Mouse (Mus musculus) forebrain, embryonic 15.5 days (tissue): ENCODE measurements around the gene Klhl18. TPM values are rescaled to one million over a fixed set of nuclear protein-coding genes. Genes with fewer than 3 reads are reported as not detected.
"Not testable (repeated sequence)": the region's sequence is repeated elsewhere in the genome, so short reads cannot be mapped to it uniquely, and the experiment has no call there.

Source experiments
- ATAC-seq: fragments of 200-750 bp; cut with Nextera tagmentation; replicated peaks from 2 replicates; pipeline ENCODE4 v1.8.0; 2017; ENCODE audit warnings: mild to moderate bottlenecking, moderate TSS enrichment, moderate library complexity
- H3K27ac ChIP-seq: fragments of 300-500 bp; sonication (generic); replicated peaks from 2 replicates; pipeline ENCODE4 v1.5.1; 2015; ENCODE audit warnings: mild to moderate bottlenecking, inconsistent platforms
- H3K27me3 ChIP-seq: fragments of 300-500 bp; sonication (generic); 2 replicates; pipeline ENCODE4 v1.6.1; 2015; ENCODE audit warnings: inconsistent platforms
- H3K36me3 ChIP-seq: fragments of 300-500 bp; sonication (generic); 2 replicates; pipeline ENCODE4 v1.6.1; 2015; ENCODE audit warnings: mild to moderate bottlenecking, inconsistent platforms
- H3K4me1 ChIP-seq: fragments of 300-500 bp; sonication (generic); 2 replicates; pipeline ENCODE4 v1.6.1; 2015; ENCODE audit warnings: inconsistent platforms
- H3K4me2 ChIP-seq: fragments of 300-500 bp; sonication (generic); replicated peaks from 2 replicates; pipeline ENCODE4 v1.6.1; 2015; ENCODE audit warnings: mild to moderate bottlenecking, inconsistent platforms
- H3K4me3 ChIP-seq: fragments of 300-500 bp; sonication (generic); 2 replicates; pipeline ENCODE4 v1.5.1; 2015; ENCODE audit warnings: mild to moderate bottlenecking, inconsistent platforms
- H3K9ac ChIP-seq: fragments of 300-500 bp; sonication (generic); replicated peaks from 2 replicates; pipeline ENCODE4 v1.6.1; 2015; ENCODE audit warnings: mild to moderate bottlenecking, inconsistent platforms
- H3K9me3 ChIP-seq: fragments of 300-500 bp; sonication (generic); 2 replicates; pipeline ENCODE4 v1.6.1; 2016; ENCODE audit warnings: inconsistent platforms
- WGBS: fragments of 180-500 bp; shearing (Covaris S2); methylation state at CpG from one replicate; pipeline ENCODE4 v1.1.7; 2015; ENCODE audit warnings: mixed read lengths; 5-methylcytosine and 5-hydroxymethylcytosine counted together
- polyA plus RNA-seq: library from polyadenylated mRNA; unstranded; fragments of >200 nt; fragmentation: Nextera tagmentation; extraction: Ambion mirVana; gene quantifications from 2 replicates; pipeline ENCODE4 v1.2.1, GENCODE M21; 2015

Gene Klhl18
- polyA plus RNA-seq, 1 experiment from 2014 or later, result 14.0 TPM

DNA sequence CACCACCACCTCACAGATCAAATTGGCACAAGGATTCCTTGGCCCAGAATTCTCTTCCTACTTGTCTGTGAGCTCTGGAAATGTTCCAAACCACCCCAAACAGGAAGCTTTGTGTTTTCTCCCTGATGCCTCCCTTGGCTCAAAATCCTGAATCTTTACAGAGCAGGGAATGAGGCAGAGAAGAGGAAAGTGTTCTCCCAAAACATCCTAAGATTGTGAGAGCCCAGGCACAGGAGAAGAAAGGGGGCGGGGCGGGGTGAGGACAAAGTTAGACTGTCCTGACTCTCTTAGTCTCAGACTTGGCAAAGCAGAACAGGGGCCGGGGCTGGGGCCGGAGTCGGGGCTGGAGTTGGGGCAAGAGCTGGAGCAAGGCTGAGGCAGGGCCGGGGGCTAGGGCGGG is 63.6 kb downstream of the Klhl18 start:
- H3K27me3 ChIP-seq, result no peaks in the 10 kb centered on the region
- no peak overlapping the region for H3K9ac ChIP-seq
- no peak overlapping the region for H3K4me3 ChIP-seq
- H3K36me3 ChIP-seq, result no peaks in the 10 kb centered on the region
- no peak for ATAC-seq
- H3K4me2 ChIP-seq, result no peak overlapping the region
- no peak overlapping the region for H3K27ac ChIP-seq
- WGBS, result 63% methylated on average over 7 of the region's 7 CpGs
- peaks cover 7% of the 10 kb centered on the region for H3K4me1 ChIP-seq
- H3K9me3 ChIP-seq, result no peaks in the 10 kb centered on the region

DNA sequence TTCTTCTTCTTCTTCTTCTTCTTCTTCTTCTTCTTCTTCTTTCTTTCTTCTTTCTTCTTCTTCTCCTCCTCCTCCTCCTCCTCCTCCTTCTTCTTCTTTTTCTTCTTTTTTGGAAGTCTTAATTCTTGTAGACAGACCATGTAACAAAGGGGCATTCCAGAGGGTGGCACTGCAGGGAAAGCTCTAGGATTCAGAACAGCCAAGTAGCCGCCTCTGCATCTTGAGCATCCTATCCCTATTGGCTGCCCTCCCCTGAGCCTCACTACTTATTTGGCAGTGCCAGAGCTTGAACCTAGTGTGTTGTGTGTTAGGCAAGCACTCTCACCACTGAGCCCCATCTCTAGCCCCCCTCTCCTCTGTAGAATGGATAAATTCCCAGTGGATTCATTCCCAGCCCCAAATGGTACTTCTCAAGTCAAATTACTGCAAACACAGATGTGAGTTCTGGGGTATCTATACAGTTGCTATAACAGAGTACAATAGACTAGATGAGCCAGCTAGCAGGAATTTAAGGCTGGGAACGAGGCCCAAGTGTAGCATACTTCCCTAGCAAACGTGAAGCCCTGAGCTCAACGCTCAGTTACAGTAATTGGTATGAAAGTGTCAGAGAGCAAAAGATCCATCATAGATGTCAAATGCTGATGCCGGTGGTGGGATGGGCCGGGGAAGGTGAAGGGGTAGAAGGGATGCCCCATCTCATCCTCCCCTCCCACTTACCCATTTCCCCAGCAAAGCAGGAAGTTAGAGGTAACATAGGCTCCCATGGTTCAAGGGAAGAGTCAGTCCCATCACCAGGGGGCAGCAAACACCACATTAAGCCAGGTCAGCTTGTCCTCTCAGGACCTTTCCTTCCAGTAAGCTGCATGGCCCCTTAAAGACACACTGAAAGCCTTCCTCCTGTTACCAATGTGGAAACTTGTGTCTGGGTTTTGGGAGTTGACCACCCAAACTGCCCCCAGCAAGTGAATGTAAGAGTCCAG is 65.3 kb downstream of the Klhl18 start:
- H3K4me2 ChIP-seq, result no peak overlapping the region
- no peaks in the 10 kb centered on the region for H3K36me3 ChIP-seq
- H3K9me3 ChIP-seq, result no peaks in the 10 kb centered on the region
- WGBS, result 42% methylated on average over 6 of the region's 6 CpGs
- H3K4me1 ChIP-seq, result peaks cover 19% of the 10 kb centered on the region
- H3K27me3 ChIP-seq, result no peaks in the 10 kb centered on the region
- H3K4me3 ChIP-seq, result no peak overlapping the region
- H3K27ac ChIP-seq, result no peak overlapping the region
- no peak overlapping the region for H3K9ac ChIP-seq
- ATAC-seq, result no peak

DNA sequence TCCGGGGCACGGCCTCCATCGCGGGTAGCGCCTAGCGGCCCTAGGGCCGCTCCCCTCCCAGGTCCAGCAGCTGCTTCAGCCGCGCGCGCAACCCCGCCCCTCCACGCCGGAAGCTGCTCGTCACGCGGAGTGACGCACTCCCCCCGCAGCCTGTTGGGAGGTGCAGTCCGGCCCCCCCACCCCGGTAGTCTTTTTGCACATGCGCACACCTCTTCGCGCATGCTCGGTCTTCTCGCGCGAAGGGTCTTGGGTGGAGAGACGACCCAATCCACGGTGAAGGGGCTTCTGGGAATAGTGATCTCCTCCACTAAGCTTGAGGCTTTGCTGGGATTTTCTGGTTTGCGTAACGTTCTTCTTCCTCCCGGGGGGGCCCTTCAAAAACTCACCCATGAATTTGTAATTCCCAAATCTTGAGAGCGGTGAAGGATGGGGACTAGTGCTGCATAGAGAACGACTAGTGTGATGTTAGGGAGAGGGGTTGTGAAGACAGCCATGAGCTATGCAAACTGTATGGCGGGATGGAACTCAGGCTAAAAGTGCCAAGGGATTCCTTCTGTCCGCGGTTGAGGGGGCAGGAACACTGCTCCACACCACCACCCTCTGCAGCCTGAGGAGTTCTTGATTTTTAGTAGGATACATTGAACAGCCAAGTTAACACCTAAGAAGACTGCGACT is 68.3 kb downstream of the Klhl18 start, which contains the start of gene Ptpn23:
Gene Ptpn23 (minus strand): TSS at position 115 of the 675 bp plus-strand sequence.
- peak within 1 kb of the TSS; percentile 98 for H3K9ac ChIP-seq
- no peaks in the 10 kb centered on the region for H3K36me3 ChIP-seq
- H3K4me3 ChIP-seq, result peak within 1 kb of the TSS; percentile 96
- no peaks in the 10 kb centered on the region for H3K27me3 ChIP-seq
- H3K4me2 ChIP-seq, result peak within 1 kb of the TSS; percentile 84
- WGBS, result under 1% methylated on average over 39 of the region's 39 CpGs
- no peaks in the 10 kb centered on the region for H3K9me3 ChIP-seq
- ATAC-seq, result peak; percentile 96
- peaks cover 28% of the 10 kb centered on the region for H3K4me1 ChIP-seq
- H3K27ac ChIP-seq, result peak within 1 kb of the TSS; percentile 87

DNA sequence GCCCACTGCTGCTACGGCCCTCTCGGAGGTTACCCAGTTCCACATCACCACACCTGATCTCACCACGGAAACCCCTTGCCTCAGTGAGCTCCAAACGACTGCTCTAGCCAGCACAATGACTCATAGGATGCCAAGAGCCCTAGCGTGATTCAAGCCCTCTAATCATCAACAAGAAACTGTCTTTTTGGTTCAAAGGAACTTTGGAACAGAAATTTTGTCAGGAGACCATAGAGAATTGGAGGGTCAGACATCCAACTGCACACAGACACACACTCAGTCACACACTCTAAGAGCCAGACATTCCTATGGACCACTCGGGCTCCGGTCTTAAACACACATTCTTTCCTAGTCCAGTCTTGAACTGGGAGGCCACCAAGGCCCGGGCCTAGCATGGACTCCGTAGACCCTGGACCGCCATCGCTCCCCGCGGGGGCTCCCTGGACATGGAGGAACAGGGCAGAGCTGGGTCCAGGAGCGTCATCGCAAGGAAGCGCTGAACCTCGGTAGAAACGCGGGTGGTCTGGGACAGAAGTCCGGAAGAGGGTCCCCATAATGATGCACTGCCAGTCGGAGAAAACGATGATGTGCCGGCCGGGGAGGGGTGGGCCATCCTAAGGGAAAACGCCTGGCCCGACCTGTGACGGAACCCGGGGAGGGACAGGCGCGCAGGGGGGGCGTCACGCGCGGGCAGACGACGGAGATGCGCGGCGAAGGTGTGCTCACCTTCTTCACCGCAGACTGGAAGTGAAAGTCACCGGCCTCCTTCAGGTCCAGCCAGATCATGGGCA is 69.0 kb downstream of the Klhl18 start:
- Histone ChIP-seq H3K9ac (peak overlapping the region; percentile 98), H3K27ac (peak overlapping the region; percentile 78), H3K4me1 (peaks cover 28% of the 10 kb centered on the region), H3K9me3 (no peaks in the 10 kb centered on the region), H3K27me3 (no peaks in the 10 kb centered on the region), H3K36me3 (no peaks in the 10 kb centered on the region), H3K4me2 (peak overlapping the region; percentile 84), H3K4me3 (peak overlapping the region; percentile 96)
- ATAC-seq, result peak; percentile 68
- WGBS, result under 1% methylated on average over 41 of the region's 41 CpGs

DNA sequence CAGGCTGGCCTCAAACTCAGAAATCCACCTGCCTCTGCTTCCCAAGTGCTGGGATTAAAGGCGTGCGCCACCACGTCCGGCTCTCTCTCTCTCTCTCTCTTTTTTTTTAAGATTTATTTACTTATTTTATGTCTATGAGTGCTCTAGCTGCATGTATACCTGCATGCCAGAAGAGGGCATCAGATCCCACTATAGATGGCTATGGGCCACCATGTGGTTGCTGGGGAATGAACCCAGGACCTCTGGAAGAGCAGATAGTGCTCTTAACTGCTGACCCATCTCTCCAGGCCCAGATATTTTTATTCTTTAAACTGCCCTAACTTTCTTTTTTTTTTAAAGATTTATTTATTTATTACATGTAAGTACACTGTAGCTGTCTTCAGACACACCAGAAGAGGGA is 73.3 kb downstream of the Klhl18 start:
- not testable (repeated sequence) for H3K27me3 ChIP-seq, H3K36me3 ChIP-seq, ATAC-seq, H3K9me3 ChIP-seq, H3K27ac ChIP-seq, H3K9ac ChIP-seq, H3K4me2 ChIP-seq, H3K4me3 ChIP-seq
- H3K4me1 ChIP-seq, result peaks cover 21% of the 10 kb centered on the region
- 86% methylated on average over 4 of the region's 4 CpGs for WGBS

DNA sequence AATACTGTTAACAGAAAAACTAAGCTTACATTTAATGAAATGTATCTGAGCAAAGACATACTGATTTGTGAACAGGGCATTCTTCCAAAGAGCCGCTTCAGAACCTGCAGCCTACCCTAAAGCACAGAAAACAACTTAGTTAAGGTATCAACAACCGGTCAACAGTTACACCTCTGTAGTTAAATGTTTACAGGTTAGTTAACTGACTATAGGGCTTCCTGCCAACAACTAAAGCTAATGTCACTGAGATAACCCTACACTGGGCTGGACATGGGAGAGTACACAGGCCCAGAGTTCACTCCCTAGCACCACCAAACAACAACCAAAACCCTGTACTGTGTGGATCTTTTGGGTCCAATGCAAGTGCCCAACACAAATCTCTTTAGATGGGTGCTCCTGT is 73.8 kb downstream of the Klhl18 start:
- Histone ChIP-seq H3K27ac (no peak overlapping the region), H3K27me3 (no peaks in the 10 kb centered on the region), H3K36me3 (peaks cover 4% of the 10 kb centered on the region; the same call in 1 of the 2 replicates), H3K9me3 (no peaks in the 10 kb centered on the region), H3K4me3 (no peak overlapping the region), H3K4me1 (peaks cover 21% of the 10 kb centered on the region), H3K4me2 (no peak overlapping the region), H3K9ac (no peak overlapping the region)
- ATAC-seq, result no peak
- 93% methylated on average over 2 of the region's 2 CpGs for WGBS

DNA sequence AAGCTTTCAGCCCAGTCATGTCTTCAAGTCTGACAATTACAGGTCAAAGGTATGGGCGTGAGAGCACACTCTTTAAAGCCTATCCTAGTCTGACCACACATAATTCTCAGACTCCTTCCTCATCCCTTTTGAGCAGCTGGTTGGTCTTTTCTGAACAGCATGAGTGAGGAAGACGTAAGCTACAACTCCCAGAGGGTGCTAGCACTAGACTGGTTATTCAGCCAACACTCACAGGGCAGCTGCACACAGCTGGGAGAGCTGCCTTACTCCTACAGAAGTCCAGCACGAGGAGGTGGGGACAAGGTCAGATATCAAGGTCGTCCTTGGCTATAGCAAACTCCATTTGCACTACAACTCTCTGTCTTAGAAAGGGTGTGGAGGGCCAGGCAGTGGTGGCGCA is 75.8 kb downstream of the Klhl18 start:
- Histone ChIP-seq H3K27ac (no peak overlapping the region), H3K27me3 (no peaks in the 10 kb centered on the region), H3K36me3 (peaks cover 17% of the 10 kb centered on the region), H3K9me3 (no peaks in the 10 kb centered on the region), H3K4me2 (no peak overlapping the region), H3K9ac (no peak overlapping the region), H3K4me1 (peaks cover 4% of the 10 kb centered on the region; the same call in 1 of the 2 replicates), H3K4me3 (no peak overlapping the region)
- ATAC-seq, result no peak
- WGBS, result 84% methylated on average over 5 of the region's 5 CpGs

DNA sequence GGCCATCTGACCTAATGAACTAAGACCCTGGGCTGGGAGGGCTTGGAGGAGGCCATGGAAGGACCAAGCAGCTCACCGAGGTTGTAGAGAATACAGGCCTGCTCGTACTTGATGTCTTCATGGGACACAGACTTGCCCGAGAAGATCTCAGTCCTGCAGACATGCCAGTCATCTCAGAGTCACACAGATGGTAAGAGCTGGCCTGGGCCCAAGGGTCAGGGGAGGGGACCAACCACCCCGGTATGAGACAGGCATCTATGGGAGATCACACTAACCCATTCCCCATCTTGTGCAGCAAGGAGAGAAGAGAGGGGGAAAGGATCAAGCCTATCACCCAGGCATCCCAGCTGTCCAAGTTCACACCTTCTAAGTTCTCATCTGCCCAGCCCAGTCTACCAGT is 83.2 kb downstream of the Klhl18 start:
- H3K27ac ChIP-seq, result no peak overlapping the region
- H3K4me3 ChIP-seq, result no peak overlapping the region
- ATAC-seq, result no peak
- no peaks in the 10 kb centered on the region for H3K4me1 ChIP-seq
- peaks cover 79% of the 10 kb centered on the region for H3K36me3 ChIP-seq
- H3K27me3 ChIP-seq, result no peaks in the 10 kb centered on the region
- WGBS, result 88% methylated on average over 4 of the region's 4 CpGs
- H3K4me2 ChIP-seq, result no peak overlapping the region
- H3K9me3 ChIP-seq, result no peaks in the 10 kb centered on the region
- H3K9ac ChIP-seq, result no peak overlapping the region

DNA sequence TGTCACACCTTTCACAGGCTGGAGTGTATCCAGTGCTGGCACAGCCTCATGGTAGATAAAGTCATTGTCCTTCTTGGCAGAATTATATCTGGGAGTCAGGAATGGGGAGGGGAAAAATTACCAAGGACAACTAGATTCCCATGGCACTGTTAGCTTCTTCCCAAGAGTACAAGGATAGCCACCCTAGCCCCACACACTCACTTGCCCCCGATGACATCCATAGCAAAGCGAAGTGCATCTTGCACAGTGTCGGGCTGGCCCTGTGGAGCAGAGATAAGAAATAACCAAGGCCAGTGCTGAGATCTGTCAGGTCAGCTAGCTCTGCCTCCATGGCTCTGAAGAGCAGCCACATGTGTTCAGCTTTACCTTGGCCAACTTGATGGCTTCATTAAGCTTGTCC is 85.7 kb downstream of the Klhl18 start:
- no peak overlapping the region for H3K27ac ChIP-seq
- no peak overlapping the region for H3K9ac ChIP-seq
- H3K27me3 ChIP-seq, result no peaks in the 10 kb centered on the region
- ATAC-seq, result no peak
- H3K9me3 ChIP-seq, result no peaks in the 10 kb centered on the region
- no peaks in the 10 kb centered on the region for H3K4me1 ChIP-seq
- WGBS, result 96% methylated on average over 3 of the region's 3 CpGs
- H3K4me3 ChIP-seq, result no peak overlapping the region
- H3K4me2 ChIP-seq, result no peak overlapping the region
- H3K36me3 ChIP-seq, result peaks cover 85% of the 10 kb centered on the region

DNA sequence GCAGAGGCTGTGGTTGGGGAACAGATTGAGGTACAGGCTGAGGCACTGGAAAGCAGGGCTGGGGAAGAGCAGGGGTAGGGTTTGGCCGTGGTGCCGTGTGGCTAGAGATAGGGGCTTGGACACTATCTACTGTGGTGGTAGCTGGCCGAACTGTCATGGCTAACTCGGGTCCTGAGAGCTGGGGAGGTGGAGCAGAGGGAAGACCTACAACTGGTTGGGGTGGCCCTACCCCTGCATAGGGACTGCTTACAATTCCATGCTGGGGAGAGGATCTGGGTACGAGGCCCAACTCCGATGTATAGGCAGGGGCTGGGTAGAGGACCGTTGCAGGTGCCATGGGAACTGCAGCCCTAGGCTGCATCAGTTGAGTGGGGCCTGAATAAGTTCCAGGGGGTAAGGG is 88.5 kb downstream of the Klhl18 start:
- 99% methylated on average over 7 of the region's 7 CpGs for WGBS
- ATAC-seq, result no peak
- Histone ChIP-seq H3K27ac (no peak overlapping the region), H3K27me3 (no peaks in the 10 kb centered on the region), H3K4me2 (no peak overlapping the region), H3K9ac (no peak overlapping the region), H3K4me1 (no peaks in the 10 kb centered on the region), H3K4me3 (no peak overlapping the region), H3K9me3 (no peaks in the 10 kb centered on the region), H3K36me3 (peaks cover 98% of the 10 kb centered on the region)

DNA sequence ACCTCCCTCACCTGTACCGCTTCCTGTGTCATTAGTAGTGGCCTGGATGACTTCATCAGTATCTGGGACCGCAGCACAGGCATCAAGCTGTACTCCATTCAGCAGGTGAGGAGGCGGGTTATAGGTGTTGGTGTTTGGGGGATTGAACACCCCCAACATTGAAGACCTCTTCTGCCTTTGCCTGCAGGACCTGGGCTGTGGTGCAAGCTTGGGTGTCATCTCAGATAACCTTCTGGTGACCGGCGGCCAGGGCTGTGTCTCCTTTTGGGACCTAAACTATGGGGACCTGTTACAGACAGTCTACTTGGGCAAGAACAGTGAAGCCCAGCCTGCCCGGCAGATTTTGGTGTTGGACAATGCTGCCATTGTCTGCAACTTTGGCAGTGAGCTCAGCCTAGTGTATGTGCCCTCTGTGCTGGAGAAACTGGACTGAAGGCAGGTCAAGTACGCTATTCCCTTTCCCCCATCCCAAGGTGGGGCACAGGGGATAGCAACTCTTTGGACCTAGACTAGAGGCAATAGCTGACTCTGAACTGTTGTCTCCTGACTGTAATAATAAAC is 92.0 kb downstream of the Klhl18 start:
- H3K9ac ChIP-seq, result no peak overlapping the region
- H3K4me2 ChIP-seq, result no peak overlapping the region
- no peaks in the 10 kb centered on the region for H3K27me3 ChIP-seq
- H3K4me3 ChIP-seq, result no peak overlapping the region
- WGBS, result 82% methylated on average over 7 of the region's 7 CpGs
- ATAC-seq, result no peak
- H3K27ac ChIP-seq, result no peak overlapping the region
- no peaks in the 10 kb centered on the region for H3K9me3 ChIP-seq
- H3K4me1 ChIP-seq, result no peaks in the 10 kb centered on the region
- H3K36me3 ChIP-seq, result peaks cover 88% of the 10 kb centered on the region
